Mouse (Mus musculus): ENCODE data around the gene Msl1. TPM values are rescaled to one million over a fixed set of nuclear protein-coding genes. Genes with fewer than 3 reads are reported as not detected.
A peak's percentile ranks its signal among the peaks of the same experiment; 100 is the strongest.

Msl1 gene
- polyA plus RNA-seq, 1 experiment = 38.5 TPM

DNA sequence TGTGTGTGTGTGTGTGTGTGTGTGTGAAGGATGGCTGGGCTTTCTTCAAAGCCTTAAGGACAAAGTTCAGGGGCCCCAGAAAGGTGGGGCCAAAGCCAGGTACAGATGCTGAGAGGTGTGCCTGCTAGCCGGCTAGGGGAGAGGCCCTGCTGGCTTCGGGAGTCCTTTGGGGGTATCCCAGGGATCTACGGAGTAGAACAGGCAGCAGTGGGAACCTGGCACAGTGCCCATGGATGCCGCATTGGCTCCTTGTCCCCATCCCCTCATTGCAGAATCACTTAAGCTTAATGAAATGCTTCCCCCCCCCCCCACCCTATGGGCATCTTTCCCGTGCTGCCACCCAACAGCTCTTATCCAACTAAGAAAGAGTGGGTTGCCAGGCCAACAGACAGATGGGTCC, 45.6 kb upstream of the Msl1 start:
- Histone ChIP-seq H3K27ac (ENCODE audit: insufficient read depth, low read depth, low read length) (peak overlapping the region; percentile 99), H3K4me3 (ENCODE audit: low read depth, low read length) (peak overlapping the region; percentile 47), H3K36me3 (ENCODE audit: control insufficient read depth, insufficient read depth, low read length) (0 out of 2 replicates have a peak, but pooled peaks cover 1% of the 10 kb centered on the region), H3K4me1 (ENCODE audit: control insufficient read depth, insufficient read depth, insufficient read length, low read length) (peaks cover 68% of the 10 kb centered on the region), H3K27me3 (ENCODE audit: control insufficient read depth, insufficient read depth, low read length) (no peaks in the 10 kb centered on the region)
- TF ChIP-seq CTCF (IDR thresholded peaks at IDR 0.05; ENCODE audit: extremely low read depth, insufficient read length, insufficient replicate concordance, low read depth, low read length) = no peak
- TF ChIP-seq POLR2A (IDR thresholded peaks at IDR 0.05; ENCODE audit: low read depth, low read length) = peak; percentile 53; the same call in 1 of the 2 replicates
- WGBS = 15% methylated on average over 5 of the region's 5 CpGs

DNA sequence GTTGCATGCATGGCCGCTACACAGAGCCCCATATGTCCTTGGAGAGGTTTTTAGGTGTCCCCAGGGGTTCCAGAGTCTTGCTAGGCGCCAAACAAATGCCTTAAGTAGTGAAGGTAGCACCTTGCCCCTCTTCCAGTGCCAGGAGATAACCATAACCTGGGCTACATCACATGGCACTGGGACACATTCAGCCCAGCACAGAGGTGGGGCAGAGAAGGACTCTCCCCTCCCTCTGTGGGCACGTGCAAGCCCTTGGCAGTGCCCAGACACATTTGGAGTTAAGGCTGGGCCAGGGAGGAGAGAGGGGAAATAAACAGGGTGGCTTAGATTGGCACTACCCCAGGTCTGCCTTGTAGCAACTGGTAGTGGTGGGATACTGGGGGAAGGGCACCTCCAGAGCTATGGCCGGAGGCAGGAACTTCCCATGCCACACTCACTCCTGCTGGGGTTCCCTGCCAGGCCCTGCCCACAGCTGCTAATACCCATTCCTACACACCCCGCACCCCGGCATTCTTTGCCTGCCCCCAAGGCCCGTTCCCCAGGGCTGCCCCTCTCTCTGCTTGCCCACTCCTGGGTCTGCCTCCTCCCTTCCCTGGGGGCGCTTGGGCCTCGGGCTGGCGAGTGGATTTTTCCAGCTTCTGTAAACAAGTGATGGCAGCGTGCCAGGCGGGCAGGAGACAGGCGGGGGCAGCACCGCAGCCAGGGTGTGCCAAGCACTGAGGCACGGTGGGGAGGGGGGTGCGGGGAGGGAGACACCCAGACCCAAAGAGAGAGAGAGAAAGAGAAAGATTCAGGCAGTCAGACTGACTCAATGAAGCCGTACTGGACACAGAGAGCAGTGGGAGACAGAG, 44.7 kb upstream of the Msl1 start:
- Histone ChIP-seq H3K27me3 (ENCODE audit: control insufficient read depth, insufficient read depth, low read length) (no peaks in the 10 kb centered on the region), H3K4me3 (ENCODE audit: low read depth, low read length) (peak overlapping the region; percentile 48), H3K27ac (ENCODE audit: insufficient read depth, low read depth, low read length) (peak overlapping the region; percentile 99), H3K36me3 (ENCODE audit: control insufficient read depth, insufficient read depth, low read length) (0 out of 2 replicates have a peak, but pooled peaks cover 1% of the 10 kb centered on the region), H3K4me1 (ENCODE audit: control insufficient read depth, insufficient read depth, insufficient read length, low read length) (peaks cover 67% of the 10 kb centered on the region)
- TF ChIP-seq CTCF (IDR thresholded peaks at IDR 0.05; ENCODE audit: extremely low read depth, insufficient read length, insufficient replicate concordance, low read depth, low read length) (no peak), POLR2A (IDR thresholded peaks at IDR 0.05; ENCODE audit: low read depth, low read length) (peak; percentile 17; the same call in 1 of the 2 replicates)
- WGBS = 10% methylated on average over 16 of the region's 17 CpGs

DNA sequence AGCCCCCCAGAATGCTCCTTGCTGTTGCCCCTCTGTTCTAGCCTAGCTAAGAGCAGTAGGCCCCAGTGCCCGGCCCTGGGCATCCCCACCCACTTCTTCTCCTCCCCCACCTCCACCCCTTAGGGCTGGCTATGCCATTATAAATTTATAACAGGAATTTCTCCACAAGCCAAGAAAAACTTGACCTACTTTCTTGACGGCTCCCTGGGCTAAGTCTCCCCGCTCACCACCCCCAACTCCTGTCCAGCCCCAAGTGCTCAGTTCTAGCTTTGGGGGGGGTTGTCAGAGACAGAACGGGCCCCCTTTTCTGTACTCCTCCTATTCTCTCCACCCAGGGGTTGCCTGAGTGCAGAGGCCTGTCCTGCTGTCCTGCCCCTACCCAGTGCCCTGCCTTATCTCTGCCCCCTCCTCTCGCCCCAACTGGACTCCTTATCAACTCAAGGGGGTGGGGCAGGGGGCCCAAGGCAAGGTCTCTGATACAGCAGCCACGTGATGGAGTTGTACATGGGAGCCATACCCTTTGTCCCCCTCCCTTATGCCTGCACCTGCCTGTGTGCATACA, 44.0 kb upstream of the Msl1 start:
- peak overlapping the region; percentile 99 for H3K27ac ChIP-seq (ENCODE audit: insufficient read depth, low read depth, low read length)
- WGBS = 14% methylated on average over 6 of the region's 6 CpGs
- H3K27me3 ChIP-seq (ENCODE audit: control insufficient read depth, insufficient read depth, low read length) = no peaks in the 10 kb centered on the region
- peaks cover 7% of the 10 kb centered on the region for H3K36me3 ChIP-seq (ENCODE audit: control insufficient read depth, insufficient read depth, low read length)
- H3K4me3 ChIP-seq (ENCODE audit: low read depth, low read length) = peak overlapping the region; percentile 48
- H3K4me1 ChIP-seq (ENCODE audit: control insufficient read depth, insufficient read depth, insufficient read length, low read length) = peaks cover 60% of the 10 kb centered on the region
- TF ChIP-seq CTCF (IDR thresholded peaks at IDR 0.05; ENCODE audit: extremely low read depth, insufficient read length, insufficient replicate concordance, low read depth, low read length) (no peak), POLR2A (IDR thresholded peaks at IDR 0.05; ENCODE audit: low read depth, low read length) (no peak)

DNA sequence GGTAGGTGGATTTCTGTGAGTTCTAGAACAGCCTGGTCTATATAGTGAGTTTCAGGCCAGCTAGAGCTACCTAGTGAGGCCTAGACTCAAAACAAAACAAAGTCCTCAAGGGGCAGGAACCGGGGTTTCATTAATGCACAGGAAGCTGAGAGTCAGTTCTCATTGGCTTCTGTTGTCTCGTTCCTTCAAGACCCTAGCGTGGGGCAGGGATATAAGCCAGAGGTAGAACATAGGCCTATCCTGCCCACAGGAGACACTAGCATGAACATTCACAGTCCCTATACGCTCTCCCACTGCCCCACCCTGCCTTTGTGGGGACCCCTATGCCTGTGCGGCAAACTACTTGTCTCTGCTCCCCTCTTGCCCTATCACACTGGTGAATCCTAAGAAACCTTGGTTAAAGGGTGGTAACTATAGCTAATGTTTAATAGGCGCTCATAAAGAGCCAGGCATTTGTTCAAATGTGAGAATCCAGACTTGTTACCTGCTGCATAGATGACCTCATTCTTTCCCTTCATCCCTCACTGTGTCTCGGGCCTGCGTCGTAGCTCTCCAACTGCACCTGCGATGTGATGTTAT, 42.7 kb upstream of the Msl1 start:
- Histone ChIP-seq H3K4me3 (ENCODE audit: low read depth, low read length) (no peak overlapping the region), H3K36me3 (ENCODE audit: control insufficient read depth, insufficient read depth, low read length) (peaks cover 17% of the 10 kb centered on the region), H3K27ac (ENCODE audit: insufficient read depth, low read depth, low read length) (peak overlapping the region; percentile 99), H3K27me3 (ENCODE audit: control insufficient read depth, insufficient read depth, low read length) (no peaks in the 10 kb centered on the region), H3K4me1 (ENCODE audit: control insufficient read depth, insufficient read depth, insufficient read length, low read length) (peaks cover 50% of the 10 kb centered on the region)
- 36% methylated on average over 10 of the region's 10 CpGs for WGBS
- TF ChIP-seq POLR2A (IDR thresholded peaks at IDR 0.05; ENCODE audit: low read depth, low read length) (no peak), CTCF (IDR thresholded peaks at IDR 0.05; ENCODE audit: extremely low read depth, insufficient read length, insufficient replicate concordance, low read depth, low read length) (no peak)

DNA sequence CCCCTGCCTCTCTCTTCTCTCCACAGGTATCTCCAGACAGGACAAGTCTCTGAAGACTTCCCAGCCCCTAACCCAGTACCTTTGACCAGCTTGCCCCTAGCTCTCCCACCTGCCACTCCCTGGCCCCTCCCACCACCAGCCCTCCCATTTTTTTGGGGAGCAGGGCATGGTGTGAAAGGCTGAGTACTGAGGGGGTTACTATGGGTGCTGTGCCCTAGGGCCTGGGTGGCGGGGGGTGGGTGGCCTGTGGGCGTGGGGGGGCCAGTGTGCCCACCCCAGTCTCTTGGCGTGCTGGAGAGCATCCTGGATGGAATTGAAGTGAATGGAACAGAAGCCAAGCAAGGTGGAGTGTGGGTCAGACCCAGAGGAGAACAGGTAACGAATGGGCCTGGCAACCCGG, 42.1 kb upstream of the Msl1 start:
- TF ChIP-seq POLR2A (IDR thresholded peaks at IDR 0.05; ENCODE audit: low read depth, low read length) = no peak
- peak; percentile 1; the same call in 1 of the 2 replicates for TF ChIP-seq CTCF (IDR thresholded peaks at IDR 0.05; ENCODE audit: extremely low read depth, insufficient read length, insufficient replicate concordance, low read depth, low read length)
- H3K27me3 ChIP-seq (ENCODE audit: control insufficient read depth, insufficient read depth, low read length) = no peaks in the 10 kb centered on the region
- H3K27ac ChIP-seq (ENCODE audit: insufficient read depth, low read depth, low read length) = peak overlapping the region; percentile 99
- WGBS = 70% methylated on average over 5 of the region's 5 CpGs
- no peak overlapping the region for H3K4me3 ChIP-seq (ENCODE audit: low read depth, low read length)
- H3K4me1 ChIP-seq (ENCODE audit: control insufficient read depth, insufficient read depth, insufficient read length, low read length) = peaks cover 46% of the 10 kb centered on the region
- peaks cover 20% of the 10 kb centered on the region for H3K36me3 ChIP-seq (ENCODE audit: control insufficient read depth, insufficient read depth, low read length)

DNA sequence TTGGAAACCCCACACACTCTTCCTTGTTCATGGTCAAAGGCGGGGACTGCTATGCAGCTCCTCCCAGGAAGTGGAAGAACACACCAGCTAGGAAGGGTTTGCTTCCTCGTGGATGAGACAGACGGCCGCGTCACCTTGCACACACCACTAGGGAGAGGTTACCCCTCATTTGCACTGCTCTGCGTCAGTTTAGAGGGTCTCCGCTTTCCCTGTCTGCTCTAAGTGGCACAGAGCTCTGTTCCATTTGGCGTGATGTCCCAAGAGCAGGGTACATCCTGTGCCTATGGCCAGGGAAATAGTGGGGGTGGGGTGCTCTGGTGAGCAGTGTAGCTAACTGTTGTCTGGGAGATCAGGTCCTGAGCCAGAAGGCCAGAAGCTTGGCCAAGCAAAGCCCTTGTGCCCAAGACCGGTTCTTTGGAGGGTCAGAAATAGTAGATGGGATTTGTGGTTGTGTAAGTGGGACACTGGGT, 41.1 kb upstream of the Msl1 start:
- peaks cover 20% of the 10 kb centered on the region for H3K36me3 ChIP-seq (ENCODE audit: control insufficient read depth, insufficient read depth, low read length)
- peak overlapping the region; percentile 33 for H3K4me3 ChIP-seq (ENCODE audit: low read depth, low read length)
- TF ChIP-seq POLR2A (IDR thresholded peaks at IDR 0.05; ENCODE audit: low read depth, low read length) (no peak), CTCF (IDR thresholded peaks at IDR 0.05; ENCODE audit: extremely low read depth, insufficient read length, insufficient replicate concordance, low read depth, low read length) (no peak)
- H3K27ac ChIP-seq (ENCODE audit: insufficient read depth, low read depth, low read length) = peak overlapping the region; percentile 87
- no peaks in the 10 kb centered on the region for H3K27me3 ChIP-seq (ENCODE audit: control insufficient read depth, insufficient read depth, low read length)
- H3K4me1 ChIP-seq (ENCODE audit: control insufficient read depth, insufficient read depth, insufficient read length, low read length) = peaks cover 41% of the 10 kb centered on the region
- 21% methylated on average over 9 of the region's 9 CpGs for WGBS
